Comparison of ENCODE assay signal across 14 mouse cellular contexts in the genomic region with DNA sequence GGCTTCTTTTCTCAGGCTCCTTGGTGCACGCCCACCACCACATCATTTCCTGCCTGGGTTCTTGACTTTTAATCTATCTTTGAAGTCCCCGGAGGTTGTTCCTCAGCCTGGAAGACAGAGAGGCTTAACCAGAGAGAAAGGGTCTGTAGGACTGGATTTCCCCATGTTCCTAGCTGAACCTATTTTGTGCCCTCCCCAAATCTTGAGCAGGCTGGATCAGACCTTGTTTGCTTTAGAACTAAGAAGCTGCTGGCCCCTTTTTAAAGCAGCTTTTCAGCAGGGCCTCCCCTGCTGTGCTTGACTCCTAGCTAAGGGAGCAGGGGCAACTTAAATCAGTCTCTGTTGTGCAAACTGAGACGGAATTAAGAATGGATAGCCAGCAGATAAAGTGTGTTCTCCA.
"Had no signal": no experiment of that assay in that cellular context is flagged by ENCODE, and none has a peak within 500 bp of the region (broad histone marks: within the 10 kb centered on the region; RNA-seq: fewer than 3 reads in every experiment).

No protein-coding gene starts in this region.

- H3K36me3 ChIP-seq: limb, embryonic 15.5 days; liver, embryonic 13.5 days; lung, embryonic 15.5 days; neural tube, embryonic 15.5 days had no signal

- H3K27me3 ChIP-seq: limb, embryonic 15.5 days; liver, embryonic 13.5 days; neural tube, embryonic 15.5 days had no signal

- H3K27ac ChIP-seq: kidney, postnatal 0 days; limb, embryonic 15.5 days; liver, embryonic 13.5 days; lung, embryonic 15.5 days; neural tube, embryonic 15.5 days had no signal

- ATAC-seq: liver, postnatal 0 days had no signal

- H3K4me2 ChIP-seq: limb, embryonic 15.5 days; liver, embryonic 13.5 days; lung, embryonic 15.5 days; neural tube, embryonic 15.5 days had no signal

- H3K4me3 ChIP-seq: limb, embryonic 15.5 days; liver, embryonic 13.5 days; lung, embryonic 15.5 days; myocyte; neural tube, embryonic 15.5 days had no signal

- H3K9me3 ChIP-seq: limb, embryonic 15.5 days; liver, embryonic 13.5 days; lung, embryonic 15.5 days; neural tube, embryonic 15.5 days had no signal

- H3K9ac ChIP-seq: limb, embryonic 15.5 days; liver, embryonic 13.5 days; liver, postnatal 0 days; lung, embryonic 15.5 days; neural tube, embryonic 15.5 days had no signal

- DNase-seq: kidney, adult 11 months; kidney, adult 9 months; kidney, postnatal 36 days; layer of hippocampus, adult 9-11 months; layer of hippocampus, postnatal 36 days; liver, embryonic 13.5 days; liver, postnatal 0 days; right cerebral cortex, adult 18-20 months; right cerebral cortex, postnatal 25 days had no signal
